Mouse (Mus musculus): ENCODE results near the gene Plk5. TPM values are rescaled to one million over a fixed set of nuclear protein-coding genes. Genes with fewer than 3 reads are reported as not detected.

Plk5 gene
- polyA plus RNA-seq, 1 experiment from 2014 or later = 0.03 TPM

DNA sequence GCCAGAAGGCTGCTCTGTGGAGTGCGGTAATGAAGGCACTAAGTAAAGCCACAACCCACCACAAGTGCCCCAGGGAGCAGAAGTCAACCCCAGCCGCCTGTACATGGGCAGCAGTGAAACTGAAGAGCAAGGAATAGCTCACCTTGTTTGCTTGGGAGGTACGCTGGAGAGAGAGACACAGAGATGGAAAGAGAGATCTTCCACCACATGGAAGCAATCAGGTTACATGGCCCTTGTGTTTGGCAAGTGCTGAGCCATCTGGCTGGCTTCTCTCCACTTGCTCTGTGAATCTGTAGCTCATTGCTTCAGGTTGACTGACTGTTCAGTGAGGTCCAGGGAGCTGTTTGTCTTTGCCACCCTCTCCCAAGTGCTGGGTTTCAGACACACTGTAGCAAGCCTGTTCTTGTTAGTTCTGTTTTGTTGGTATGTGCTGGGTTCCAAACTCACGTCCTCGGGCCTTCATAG is 23.7 kb upstream of the Plk5 start:
- no peak for ATAC-seq (ENCODE audit: insufficient read depth)

DNA sequence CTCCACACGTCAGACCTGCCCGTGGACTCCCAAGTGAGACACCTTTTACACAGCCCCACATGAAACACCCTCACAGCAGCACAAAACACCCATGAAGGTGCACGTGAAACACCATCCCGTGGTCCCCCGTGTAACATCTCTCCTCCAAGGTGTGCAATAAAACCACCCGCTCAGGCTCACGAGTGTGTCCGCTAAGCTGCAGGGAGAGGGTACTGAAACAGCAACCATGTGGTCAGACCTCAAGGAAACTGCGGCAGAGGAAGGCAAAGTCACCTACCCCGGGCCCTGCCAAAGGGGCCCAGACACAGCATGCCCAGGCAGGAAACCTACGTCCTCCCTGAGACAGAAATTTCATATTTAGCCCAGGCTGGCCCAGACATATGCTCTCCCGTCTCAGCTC is 20.0 kb upstream of the Plk5 start:
- WGBS (ENCODE audit: insufficient replicate concordance) = 70% methylated on average over 12 of the region's 12 CpGs
- H3K27ac ChIP-seq (replicated peaks) = no peak overlapping the region

More for the DNA sequence above, 23.7 kb upstream of the Plk5 start:
- peak overlapping the region; percentile 65; the same call in 1 of the 2 replicates for H3K9ac ChIP-seq
- H3K27me3 ChIP-seq = peaks cover 3% of the 10 kb centered on the region; the same call in 1 of the 2 replicates
- WGBS (ENCODE audit: insufficient replicate concordance) = 54% methylated on average over 5 of the region's 5 CpGs
- H3K9me3 ChIP-seq (replicated peaks) = no peaks in the 10 kb centered on the region
- peak overlapping the region; percentile 68 for H3K4me3 ChIP-seq (replicated peaks)
- H3K4me2 ChIP-seq = peak overlapping the region; percentile 96
- peak overlapping the region; percentile 94 for H3K27ac ChIP-seq (replicated peaks)
- peaks cover 71% of the 10 kb centered on the region for H3K4me1 ChIP-seq (replicated peaks)
- peaks cover 35% of the 10 kb centered on the region for H3K36me3 ChIP-seq (replicated peaks)

DNA sequence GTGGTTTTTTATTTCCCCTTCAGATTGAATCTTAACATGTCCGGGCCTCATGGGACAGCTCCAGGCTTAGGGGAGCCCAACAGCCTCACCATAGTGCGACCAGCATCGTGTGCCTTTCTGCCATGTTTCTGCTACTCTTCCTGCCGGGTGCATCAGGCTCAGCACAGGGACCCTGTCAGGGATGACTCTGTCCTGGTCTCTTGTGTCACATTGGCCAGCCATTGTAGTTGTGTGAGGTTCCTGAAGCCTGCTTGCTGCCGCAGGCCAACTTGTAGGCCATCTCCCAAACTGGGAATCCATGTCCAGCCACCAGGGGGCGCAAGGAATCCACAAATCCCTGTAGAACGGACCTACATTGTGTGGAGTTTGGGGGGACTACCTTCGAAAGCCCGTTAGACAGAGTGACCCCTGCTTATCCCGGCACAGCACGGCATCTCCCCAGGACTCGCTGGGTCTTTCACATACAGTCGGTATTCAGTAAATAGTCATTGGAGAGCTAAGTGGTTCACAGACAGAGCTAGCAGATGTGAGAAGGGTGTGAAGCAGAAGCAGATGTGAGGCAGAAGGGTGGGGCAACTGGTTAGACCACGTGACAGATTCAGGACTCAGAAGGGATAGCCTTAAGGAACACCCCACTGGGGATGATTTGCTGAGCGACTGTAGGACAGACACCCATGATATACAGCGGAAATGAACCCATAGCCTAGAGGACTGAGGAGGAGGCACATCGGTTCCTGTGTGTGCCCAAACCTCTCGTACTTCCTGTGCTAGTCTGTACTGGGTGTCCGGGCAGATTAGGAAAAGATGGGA is 16.1 kb upstream of the Plk5 start:
- H3K9me3 ChIP-seq (replicated peaks) = no peaks in the 10 kb centered on the region
- peaks cover 44% of the 10 kb centered on the region for H3K27me3 ChIP-seq
- H3K4me3 ChIP-seq (replicated peaks) = peak overlapping the region; percentile 27
- no peak overlapping the region for H3K27ac ChIP-seq (replicated peaks)
- peaks cover 17% of the 10 kb centered on the region for H3K36me3 ChIP-seq (replicated peaks)
- H3K4me1 ChIP-seq (replicated peaks) = peaks cover 66% of the 10 kb centered on the region
- 0 out of 2 replicates have a peak, but pooled peaks have one; percentile 6 for ATAC-seq (ENCODE audit: insufficient read depth)
- 0 out of 2 replicates have a peak overlapping the region, but pooled peaks have one; percentile 7 for H3K9ac ChIP-seq
- WGBS (ENCODE audit: insufficient replicate concordance) = 15% methylated on average over 19 of the region's 19 CpGs
- peak overlapping the region; percentile 65 for H3K4me2 ChIP-seq

More for the DNA sequence above, 20.0 kb upstream of the Plk5 start:
- Histone ChIP-seq H3K27me3 (peaks cover 16% of the 10 kb centered on the region), H3K36me3 (replicated peaks) (peaks cover 35% of the 10 kb centered on the region), H3K4me2 (no peak overlapping the region), H3K9me3 (replicated peaks) (no peaks in the 10 kb centered on the region), H3K9ac (no peak overlapping the region), H3K4me3 (replicated peaks) (no peak overlapping the region), H3K4me1 (replicated peaks) (peaks cover 55% of the 10 kb centered on the region)
- ATAC-seq (ENCODE audit: insufficient read depth) = no peak

DNA sequence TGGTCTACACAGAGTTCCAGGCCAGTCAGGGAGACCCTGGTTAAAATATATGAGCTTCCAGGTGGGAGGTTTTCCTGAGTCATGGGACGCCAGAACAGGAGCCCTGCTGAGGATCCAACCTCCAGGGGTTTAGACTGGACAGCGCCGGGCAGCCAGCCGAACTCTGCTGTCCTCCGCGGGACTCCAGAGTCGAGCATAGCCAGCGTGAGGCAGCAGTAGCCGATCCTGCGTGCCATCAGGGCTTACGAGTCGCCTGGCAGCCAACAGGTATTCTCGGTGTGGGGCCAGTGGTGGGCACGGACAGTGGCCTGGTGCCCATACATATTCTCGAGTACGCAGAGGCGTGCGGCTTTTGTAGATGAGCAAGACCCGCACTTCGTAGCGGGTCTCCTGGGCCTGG is 15.2 kb upstream of the Plk5 start:
- Histone ChIP-seq H3K4me3 (replicated peaks) (no peak overlapping the region), H3K9me3 (replicated peaks) (no peaks in the 10 kb centered on the region), H3K4me2 (no peak overlapping the region), H3K27me3 (peaks cover 53% of the 10 kb centered on the region), H3K9ac (no peak overlapping the region), H3K36me3 (replicated peaks) (peaks cover 8% of the 10 kb centered on the region), H3K4me1 (replicated peaks) (peaks cover 74% of the 10 kb centered on the region), H3K27ac (replicated peaks) (no peak overlapping the region)
- no peak for ATAC-seq (ENCODE audit: insufficient read depth)
- WGBS (ENCODE audit: insufficient replicate concordance) = 26% methylated on average over 21 of the region's 21 CpGs

DNA sequence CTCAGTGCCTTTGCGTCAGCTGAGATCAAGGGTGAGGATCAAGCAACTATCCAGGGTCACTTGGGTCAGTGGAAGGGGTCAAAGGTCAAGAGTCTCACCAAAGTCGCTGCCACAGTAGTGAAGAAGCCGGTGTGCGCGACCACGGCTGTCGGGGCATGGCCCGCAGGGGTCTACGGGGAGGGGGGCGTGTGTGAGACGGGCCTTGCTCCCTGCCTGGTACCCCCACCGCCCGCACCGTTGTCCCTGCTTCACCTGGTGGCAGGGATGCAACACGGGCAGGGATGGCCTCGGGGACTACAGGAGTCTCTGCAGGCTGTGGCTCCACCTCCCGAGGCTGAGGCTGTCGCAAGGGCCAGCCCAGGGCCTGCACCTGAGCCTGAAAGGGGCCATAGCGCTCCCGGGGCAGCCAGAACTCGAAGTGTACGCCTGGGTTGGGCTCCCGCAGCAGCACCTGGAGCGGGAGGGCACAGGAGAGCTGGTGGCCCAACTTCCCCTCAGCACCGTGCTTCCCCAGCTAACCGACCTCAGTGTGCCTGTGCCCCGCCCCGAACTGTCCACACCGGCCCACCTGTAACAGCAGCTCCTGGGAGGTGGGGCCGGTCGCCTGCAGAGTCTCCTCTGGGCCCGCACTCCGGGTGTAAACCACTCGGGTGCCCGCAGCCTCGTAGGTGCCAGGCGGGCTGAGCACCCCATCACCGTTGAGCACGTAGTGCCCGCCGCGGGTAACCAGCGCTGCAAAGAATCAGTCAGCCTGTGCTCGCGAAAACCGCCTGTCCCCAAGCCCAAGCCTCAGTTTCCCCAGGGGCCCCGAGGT is 14.6 kb upstream of the Plk5 start:
- no peaks in the 10 kb centered on the region for H3K9me3 ChIP-seq (replicated peaks)
- H3K27me3 ChIP-seq = peaks cover 56% of the 10 kb centered on the region
- no peak overlapping the region for H3K9ac ChIP-seq
- no peak overlapping the region for H3K27ac ChIP-seq (replicated peaks)
- peak overlapping the region; percentile 83 for H3K4me2 ChIP-seq
- WGBS (ENCODE audit: insufficient replicate concordance) = 5% methylated on average over 47 of the region's 47 CpGs
- H3K4me1 ChIP-seq (replicated peaks) = peaks cover 69% of the 10 kb centered on the region
- H3K36me3 ChIP-seq (replicated peaks) = peaks cover 3% of the 10 kb centered on the region; the same call in 1 of the 2 replicates
- peak overlapping the region; percentile 54 for H3K4me3 ChIP-seq (replicated peaks)
- ATAC-seq (ENCODE audit: insufficient read depth) = no peak

DNA sequence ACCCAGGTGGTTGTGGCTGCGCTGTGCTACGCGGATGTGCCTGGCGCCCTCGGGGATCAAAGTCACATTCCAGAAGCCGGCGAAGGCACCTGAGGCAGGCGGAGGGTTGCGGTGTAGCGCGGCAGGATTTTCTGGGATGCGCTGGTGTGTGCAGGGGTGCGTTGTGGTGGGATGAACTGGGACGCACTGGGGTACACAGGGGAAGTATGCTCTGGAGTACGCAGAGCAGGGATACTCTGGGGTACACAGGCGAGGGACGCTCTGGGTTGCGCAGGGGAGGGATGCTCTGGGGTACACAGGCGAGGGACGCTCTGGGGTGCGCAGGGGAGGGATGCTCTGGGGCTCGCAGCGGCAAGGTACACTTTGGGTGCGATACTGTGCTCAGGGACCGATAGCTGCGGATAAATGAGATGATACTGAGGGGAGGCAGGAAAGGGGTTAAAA is 13.9 kb upstream of the Plk5 start:
- peak overlapping the region; percentile 83 for H3K4me2 ChIP-seq
- 5% methylated on average over 26 of the region's 26 CpGs for WGBS (ENCODE audit: insufficient replicate concordance)
- ATAC-seq (ENCODE audit: insufficient read depth) = no peak
- H3K27me3 ChIP-seq = peaks cover 60% of the 10 kb centered on the region
- no peak overlapping the region for H3K9ac ChIP-seq
- H3K4me1 ChIP-seq (replicated peaks) = peaks cover 69% of the 10 kb centered on the region
- H3K27ac ChIP-seq (replicated peaks) = no peak overlapping the region
- peak overlapping the region; percentile 54 for H3K4me3 ChIP-seq (replicated peaks)
- no peaks in the 10 kb centered on the region for H3K9me3 ChIP-seq (replicated peaks)
- H3K36me3 ChIP-seq (replicated peaks) = no peaks in the 10 kb centered on the region

DNA sequence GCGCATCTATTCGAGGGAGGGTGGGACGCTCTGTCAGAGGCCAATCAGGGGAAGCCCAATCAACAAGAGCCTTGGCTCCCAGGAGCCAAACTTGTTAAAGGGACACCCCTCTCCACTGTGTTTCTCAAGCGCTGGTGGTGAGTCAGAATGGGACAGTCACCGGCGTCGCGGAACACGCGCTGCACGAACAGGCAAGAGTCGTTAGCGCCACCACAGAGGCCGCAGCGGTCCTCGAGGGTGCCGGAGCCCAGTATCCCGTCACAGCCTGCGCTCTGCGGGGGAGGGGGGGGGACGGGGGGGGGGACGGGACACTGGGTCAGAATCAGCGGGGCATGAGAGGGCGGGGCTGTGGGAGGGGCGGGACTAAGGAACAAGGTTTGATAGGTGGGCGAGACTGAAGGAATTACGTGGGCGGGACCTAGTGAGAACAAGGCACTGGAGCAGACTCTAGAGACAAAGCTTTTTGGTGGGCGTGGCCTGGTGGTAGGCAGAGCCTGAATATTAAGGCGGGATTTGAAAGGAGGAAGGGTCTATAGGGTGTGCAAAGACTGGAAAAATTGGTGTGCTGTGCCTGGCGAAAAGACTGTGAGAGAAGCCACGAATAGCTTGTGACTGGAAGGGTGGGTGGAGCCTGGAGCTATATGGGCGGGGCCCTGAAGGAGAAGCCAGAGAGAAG is 13.4 kb upstream of the Plk5 start:
- Histone ChIP-seq H3K4me2 (peak overlapping the region; percentile 83), H3K9ac (peak overlapping the region; percentile 57; the same call in 1 of the 2 replicates), H3K4me3 (replicated peaks) (peak overlapping the region; percentile 54), H3K36me3 (replicated peaks) (no peaks in the 10 kb centered on the region), H3K4me1 (replicated peaks) (peaks cover 74% of the 10 kb centered on the region), H3K27ac (replicated peaks) (peak overlapping the region; percentile 97), H3K27me3 (peaks cover 65% of the 10 kb centered on the region), H3K9me3 (replicated peaks) (no peaks in the 10 kb centered on the region)
- under 1% methylated on average over 33 of the region's 33 CpGs for WGBS (ENCODE audit: insufficient replicate concordance)
- peak; percentile 20 for ATAC-seq (ENCODE audit: insufficient read depth)

DNA sequence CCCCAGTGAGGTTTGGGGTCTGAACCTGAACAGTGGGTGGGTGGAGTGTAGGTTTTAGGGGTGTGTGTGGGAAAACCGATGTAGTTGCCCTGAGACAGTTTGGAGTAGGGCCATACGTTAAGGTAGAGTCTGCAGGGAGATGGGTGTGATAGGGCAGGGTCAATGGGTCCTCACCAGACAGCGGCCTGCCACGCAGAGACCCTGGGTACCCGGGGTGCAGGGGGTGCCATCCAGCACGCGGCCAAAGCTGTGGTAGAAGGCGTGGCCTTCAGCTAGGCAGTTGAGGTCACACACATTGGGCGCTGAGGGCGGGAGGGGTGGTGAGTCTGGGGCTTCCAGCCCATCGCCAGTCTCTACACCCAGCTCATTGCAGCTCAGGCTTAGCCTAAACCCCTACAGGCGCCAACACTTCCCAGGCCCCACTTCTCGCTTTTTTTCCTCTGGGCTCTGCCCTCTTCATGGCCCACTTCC is 12.8 kb upstream of the Plk5 start:
- H3K27ac ChIP-seq (replicated peaks) = peak overlapping the region; percentile 97
- H3K4me3 ChIP-seq (replicated peaks) = peak overlapping the region; percentile 54
- peaks cover 71% of the 10 kb centered on the region for H3K27me3 ChIP-seq
- ATAC-seq (ENCODE audit: insufficient read depth) = peak; percentile 10; the same call in 1 of the 2 replicates
- H3K4me1 ChIP-seq (replicated peaks) = peaks cover 80% of the 10 kb centered on the region
- H3K9me3 ChIP-seq (replicated peaks) = no peaks in the 10 kb centered on the region
- no peaks in the 10 kb centered on the region for H3K36me3 ChIP-seq (replicated peaks)
- 17% methylated on average over 13 of the region's 13 CpGs for WGBS (ENCODE audit: insufficient replicate concordance)
- peak overlapping the region; percentile 83 for H3K4me2 ChIP-seq
- H3K9ac ChIP-seq = peak overlapping the region; percentile 57; the same call in 1 of the 2 replicates

DNA sequence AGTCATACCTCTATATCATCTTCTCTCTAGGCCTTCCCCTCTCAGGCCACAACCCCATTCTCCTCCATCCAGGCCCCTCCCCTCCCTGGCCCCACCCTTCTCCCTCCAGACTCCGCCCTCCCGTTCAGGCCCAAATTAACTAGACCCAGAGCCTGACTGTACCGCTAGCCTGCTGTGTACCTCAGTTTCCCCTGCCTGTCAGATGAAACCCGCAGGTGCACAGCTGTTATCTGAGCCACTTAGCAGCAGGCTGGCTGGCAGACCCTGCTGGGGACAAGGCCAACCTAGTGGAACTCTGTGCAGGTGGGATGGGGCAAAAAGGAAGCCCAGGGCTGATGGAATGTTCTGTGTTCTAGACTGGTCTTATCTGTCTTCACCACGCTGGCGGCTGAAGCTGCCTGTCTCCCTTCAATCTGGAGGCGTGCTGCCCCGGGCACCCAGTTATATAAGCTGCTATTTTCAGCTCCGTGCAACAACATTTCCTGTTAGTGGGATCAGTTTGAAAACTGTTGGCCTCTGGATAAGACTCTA is 12.1 kb upstream of the Plk5 start:
- Histone ChIP-seq H3K36me3 (replicated peaks) (no peaks in the 10 kb centered on the region), H3K4me3 (replicated peaks) (peak overlapping the region; percentile 54), H3K27ac (replicated peaks) (peak overlapping the region; percentile 97), H3K9me3 (replicated peaks) (no peaks in the 10 kb centered on the region), H3K9ac (peak overlapping the region; percentile 57), H3K27me3 (peaks cover 78% of the 10 kb centered on the region), H3K4me2 (peak overlapping the region; percentile 83), H3K4me1 (replicated peaks) (peaks cover 88% of the 10 kb centered on the region)
- 7% methylated on average over 9 of the region's 9 CpGs for WGBS (ENCODE audit: insufficient replicate concordance)
- ATAC-seq (ENCODE audit: insufficient read depth) = peak; percentile 81

DNA sequence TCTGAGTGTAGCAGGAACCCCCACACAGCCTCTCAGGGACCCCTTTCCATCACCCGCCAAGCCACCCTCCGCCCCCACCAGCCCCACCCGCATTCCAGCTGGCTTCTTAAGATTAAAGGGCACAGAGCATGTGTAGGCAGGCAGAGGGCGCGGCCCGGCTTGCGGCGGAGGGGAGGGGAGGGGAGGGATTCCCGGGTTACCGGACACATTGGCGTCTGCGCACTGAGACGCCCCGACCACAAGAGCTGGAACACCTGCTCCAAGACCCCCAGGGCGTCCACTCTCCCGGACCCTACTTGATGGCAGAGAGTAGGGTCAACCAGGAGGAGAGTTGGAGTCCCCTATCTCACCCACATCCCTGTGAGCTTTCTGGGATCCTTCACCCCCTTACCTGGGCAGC is 11.1 kb upstream of the Plk5 start:
- peaks cover 84% of the 10 kb centered on the region for H3K4me1 ChIP-seq (replicated peaks)
- peak overlapping the region; percentile 57 for H3K9ac ChIP-seq

More for the DNA sequence above, 11.1 kb upstream of the Plk5 start:
- Histone ChIP-seq H3K27me3 (peaks cover 87% of the 10 kb centered on the region), H3K9me3 (replicated peaks) (no peaks in the 10 kb centered on the region), H3K27ac (replicated peaks) (peak overlapping the region; percentile 97), H3K4me2 (peak overlapping the region; percentile 83), H3K36me3 (replicated peaks) (no peaks in the 10 kb centered on the region), H3K4me3 (replicated peaks) (peak overlapping the region; percentile 54)
- peak; percentile 22 for ATAC-seq (ENCODE audit: insufficient read depth)
- 4% methylated on average over 16 of the region's 16 CpGs for WGBS (ENCODE audit: insufficient replicate concordance)

Data from liver, embryonic 15.5 days (tissue).